Mouse (Mus musculus): ENCODE results near the gene Rnf212b. TPM values are rescaled to one million over a fixed set of nuclear protein-coding genes. Genes with fewer than 3 reads are reported as not detected.
A peak's percentile ranks its signal among the peaks of the same experiment; 100 is the strongest.

The Rnf212b gene
- polyA plus RNA-seq, 1 experiment from 2014 or later = not detected

GRCm38 (mm10) chr14:54782971-54783370, 31.0 kb upstream of the Rnf212b start:
- Histone ChIP-seq H3K4me3 (no peak overlapping the region), H3K9me3 (no peaks in the 10 kb centered on the region), H3K27me3 (ENCODE audit: insufficient read depth, poor library complexity, severe bottlenecking) (peaks cover 28% of the 10 kb centered on the region), H3K4me1 (peaks cover 16% of the 10 kb centered on the region; the same call in 1 of the 2 replicates), H3K36me3 (no peaks in the 10 kb centered on the region), H3K27ac (no peak overlapping the region)
- no peak for DNase-seq (ENCODE audit: low spot score)
- 79% methylated on average over 6 of the region's 6 CpGs for WGBS

- no peak for DNase-seq (ENCODE audit: low spot score)
- Histone ChIP-seq H3K36me3 (no peaks in the 10 kb centered on the region), H3K4me1 (peaks cover 8% of the 10 kb centered on the region; the same call in 1 of the 2 replicates), H3K27me3 (ENCODE audit: insufficient read depth, poor library complexity, severe bottlenecking) (peaks cover 15% of the 10 kb centered on the region), H3K4me3 (no peak overlapping the region), H3K9me3 (no peaks in the 10 kb centered on the region), H3K27ac (peak overlapping the region; percentile 69; the same call in 1 of the 2 replicates)
- 49% methylated on average over 4 of the region's 4 CpGs for WGBS
These were observed 28.0 kb upstream of the Rnf212b start for GRCm38 (mm10) chr14:54785898-54786297.

DNA sequence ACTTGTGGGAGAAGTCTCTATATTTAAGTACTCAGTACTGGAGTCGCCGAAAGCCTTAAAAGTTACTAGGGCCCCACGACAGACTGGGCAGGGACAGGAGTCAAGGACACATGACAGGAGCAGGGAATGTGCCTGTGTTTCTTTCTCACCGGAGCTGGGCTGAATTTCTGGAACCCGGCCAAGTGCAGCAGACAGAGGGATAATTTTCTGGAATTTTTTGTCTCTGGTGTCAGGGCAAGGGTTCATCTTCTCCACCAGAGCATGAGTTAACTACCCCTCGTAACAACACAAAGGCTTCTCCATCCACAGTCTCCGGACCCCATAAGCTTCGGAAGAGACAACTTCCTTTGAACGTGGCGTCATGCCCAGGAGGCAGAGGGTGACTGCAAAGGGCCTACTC, 27.5 kb upstream of the Rnf212b start:
- WGBS = 55% methylated on average over 10 of the region's 10 CpGs
- Histone ChIP-seq H3K27me3 (ENCODE audit: insufficient read depth, poor library complexity, severe bottlenecking) (peaks cover 13% of the 10 kb centered on the region), H3K9me3 (no peaks in the 10 kb centered on the region), H3K27ac (peak overlapping the region; percentile 69; the same call in 1 of the 2 replicates), H3K4me1 (0 out of 2 replicates have a peak, but pooled peaks cover 5% of the 10 kb centered on the region), H3K36me3 (no peaks in the 10 kb centered on the region), H3K4me3 (no peak overlapping the region)
- peak; percentile 80 for DNase-seq (ENCODE audit: low spot score)

DNA sequence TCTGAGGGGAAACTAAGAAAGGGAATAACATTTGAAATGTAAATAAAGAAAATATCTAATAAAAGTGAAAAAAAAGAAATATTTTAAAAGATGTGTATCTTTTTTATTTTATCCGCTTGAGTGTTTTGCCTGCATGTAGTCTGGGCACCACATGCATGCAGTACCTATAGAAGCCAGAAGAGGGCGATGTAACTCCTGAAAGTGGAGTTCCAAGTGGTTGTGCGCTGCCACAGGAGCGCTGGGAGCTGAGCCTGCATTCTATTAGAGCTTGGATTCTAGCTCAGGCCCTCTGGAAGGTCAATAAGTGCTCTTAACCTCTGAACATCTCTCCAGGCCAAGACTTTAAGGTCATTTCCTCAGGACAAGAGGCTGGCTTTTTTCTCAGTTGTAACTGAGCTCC, 26.7 kb upstream of the Rnf212b start:
- no peak for DNase-seq (ENCODE audit: low spot score)
- Histone ChIP-seq H3K4me1 (no peaks in the 10 kb centered on the region), H3K36me3 (no peaks in the 10 kb centered on the region), H3K27me3 (ENCODE audit: insufficient read depth, poor library complexity, severe bottlenecking) (peaks cover 6% of the 10 kb centered on the region; the same call in 1 of the 2 replicates), H3K4me3 (no peak overlapping the region), H3K9me3 (no peaks in the 10 kb centered on the region), H3K27ac (no peak overlapping the region)
- WGBS = 44% methylated on average over 4 of the region's 4 CpGs

GRCm38 (mm10) chr14:54788231-54788630, 25.7 kb upstream of the Rnf212b start:
- Histone ChIP-seq H3K27me3 (ENCODE audit: insufficient read depth, poor library complexity, severe bottlenecking) (no peaks in the 10 kb centered on the region), H3K9me3 (no peaks in the 10 kb centered on the region), H3K4me1 (no peaks in the 10 kb centered on the region), H3K27ac (no peak overlapping the region), H3K4me3 (no peak overlapping the region), H3K36me3 (no peaks in the 10 kb centered on the region)
- no peak for DNase-seq (ENCODE audit: low spot score)
- 84% methylated on average over 5 of the region's 5 CpGs for WGBS

DNA sequence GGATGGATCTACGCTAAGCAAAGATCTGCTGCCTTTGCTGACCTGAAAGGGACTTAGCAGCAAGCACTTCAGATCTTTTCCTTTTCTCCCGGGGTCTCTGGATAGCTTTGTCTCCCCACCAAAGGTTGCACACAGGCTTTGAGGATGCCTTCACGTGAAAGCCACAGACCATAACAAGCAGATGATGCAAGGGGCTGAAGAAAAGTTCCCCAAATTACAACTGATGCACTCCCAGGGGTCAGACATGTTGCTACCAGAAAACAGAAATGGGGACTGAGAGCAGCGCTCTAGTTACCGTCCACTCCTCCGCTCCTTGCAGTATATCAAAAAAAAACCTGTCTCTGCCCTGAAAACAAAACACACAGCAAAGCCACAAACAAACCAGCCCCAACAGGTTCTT, 21.8 kb upstream of the Rnf212b start:
- 73% methylated on average over 6 of the region's 6 CpGs for WGBS
- no peaks in the 10 kb centered on the region for H3K9me3 ChIP-seq
- no peak overlapping the region for H3K27ac ChIP-seq
- no peaks in the 10 kb centered on the region for H3K36me3 ChIP-seq
- H3K4me3 ChIP-seq = no peak overlapping the region
- H3K4me1 ChIP-seq = peaks cover 7% of the 10 kb centered on the region
- no peaks in the 10 kb centered on the region for H3K27me3 ChIP-seq (ENCODE audit: insufficient read depth, poor library complexity, severe bottlenecking)
- no peak for DNase-seq (ENCODE audit: low spot score)

- no peak for DNase-seq (ENCODE audit: low spot score)
- Histone ChIP-seq H3K27ac (no peak overlapping the region), H3K27me3 (ENCODE audit: insufficient read depth, poor library complexity, severe bottlenecking) (no peaks in the 10 kb centered on the region), H3K4me1 (peaks cover 7% of the 10 kb centered on the region), H3K9me3 (no peaks in the 10 kb centered on the region), H3K4me3 (no peak overlapping the region), H3K36me3 (no peaks in the 10 kb centered on the region)
- 44% methylated on average over 1 of the region's 1 CpGs for WGBS
These were observed 20.6 kb upstream of the Rnf212b start for GRCm38 (mm10) chr14:54793351-54793750.

- no peak for DNase-seq (ENCODE audit: low spot score)
- Histone ChIP-seq H3K4me1 (peaks cover 7% of the 10 kb centered on the region), H3K9me3 (no peaks in the 10 kb centered on the region), H3K27ac (no peak overlapping the region), H3K27me3 (ENCODE audit: insufficient read depth, poor library complexity, severe bottlenecking) (no peaks in the 10 kb centered on the region), H3K4me3 (no peak overlapping the region), H3K36me3 (no peaks in the 10 kb centered on the region)
- 66% methylated on average over 8 of the region's 8 CpGs for WGBS
These were observed 19.8 kb upstream of the Rnf212b start for GRCm38 (mm10) chr14:54793894-54794830.

GRCm38 (mm10) chr14:54795901-54796300, 18.0 kb upstream of the Rnf212b start:
- Histone ChIP-seq H3K4me3 (no peak overlapping the region), H3K36me3 (no peaks in the 10 kb centered on the region), H3K9me3 (no peaks in the 10 kb centered on the region), H3K27me3 (ENCODE audit: insufficient read depth, poor library complexity, severe bottlenecking) (no peaks in the 10 kb centered on the region), H3K27ac (no peak overlapping the region), H3K4me1 (peaks cover 18% of the 10 kb centered on the region)
- no peak for DNase-seq (ENCODE audit: low spot score)
- 83% methylated on average over 1 of the region's 1 CpGs for WGBS

GRCm38 (mm10) chr14:54796760-54797159, 17.2 kb upstream of the Rnf212b start:
- no peak overlapping the region for H3K4me3 ChIP-seq
- H3K27me3 ChIP-seq (ENCODE audit: insufficient read depth, poor library complexity, severe bottlenecking) = no peaks in the 10 kb centered on the region
- H3K9me3 ChIP-seq = no peaks in the 10 kb centered on the region
- DNase-seq (ENCODE audit: low spot score) = no peak
- H3K36me3 ChIP-seq = no peaks in the 10 kb centered on the region
- no peak overlapping the region for H3K27ac ChIP-seq
- WGBS = 87% methylated on average over 15 of the region's 15 CpGs
- peaks cover 19% of the 10 kb centered on the region for H3K4me1 ChIP-seq

DNA sequence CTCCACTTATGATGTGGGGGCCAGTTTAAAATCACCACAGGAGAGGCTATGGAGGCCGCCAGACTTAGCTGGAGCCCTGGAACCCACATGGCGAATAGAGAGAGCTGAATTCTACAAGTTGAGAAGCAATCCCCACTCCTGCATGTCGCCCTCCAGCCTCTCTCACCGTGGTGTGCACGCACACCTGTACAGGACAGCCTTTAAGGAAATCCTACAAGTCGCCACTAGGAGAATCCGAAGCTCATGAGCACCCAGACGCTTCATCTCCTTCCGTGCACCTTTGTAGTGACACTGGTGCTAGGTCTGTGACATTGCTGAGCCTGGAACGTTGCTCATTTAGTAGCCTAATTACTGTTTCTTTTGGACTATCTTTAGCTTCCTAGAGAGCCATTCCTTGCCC, 14.3 kb upstream of the Rnf212b start:
- H3K9me3 ChIP-seq = no peaks in the 10 kb centered on the region
- no peak for DNase-seq (ENCODE audit: low spot score)
- no peak overlapping the region for H3K4me3 ChIP-seq
- no peaks in the 10 kb centered on the region for H3K27me3 ChIP-seq (ENCODE audit: insufficient read depth, poor library complexity, severe bottlenecking)
- H3K36me3 ChIP-seq = no peaks in the 10 kb centered on the region
- H3K27ac ChIP-seq = 0 out of 2 replicates have a peak overlapping the region, but pooled peaks have one; percentile 36
- WGBS = 35% methylated on average over 10 of the region's 10 CpGs
- H3K4me1 ChIP-seq = peaks cover 26% of the 10 kb centered on the region

- Histone ChIP-seq H3K27me3 (ENCODE audit: insufficient read depth, poor library complexity, severe bottlenecking) (no peaks in the 10 kb centered on the region), H3K4me3 (no peak overlapping the region), H3K9me3 (no peaks in the 10 kb centered on the region), H3K27ac (no peak overlapping the region), H3K36me3 (no peaks in the 10 kb centered on the region), H3K4me1 (peaks cover 19% of the 10 kb centered on the region)
- DNase-seq (ENCODE audit: low spot score) = no peak
- WGBS = 67% methylated on average over 4 of the region's 4 CpGs
These were observed 11.5 kb upstream of the Rnf212b start for GRCm38 (mm10) chr14:54802428-54802827.

DNA sequence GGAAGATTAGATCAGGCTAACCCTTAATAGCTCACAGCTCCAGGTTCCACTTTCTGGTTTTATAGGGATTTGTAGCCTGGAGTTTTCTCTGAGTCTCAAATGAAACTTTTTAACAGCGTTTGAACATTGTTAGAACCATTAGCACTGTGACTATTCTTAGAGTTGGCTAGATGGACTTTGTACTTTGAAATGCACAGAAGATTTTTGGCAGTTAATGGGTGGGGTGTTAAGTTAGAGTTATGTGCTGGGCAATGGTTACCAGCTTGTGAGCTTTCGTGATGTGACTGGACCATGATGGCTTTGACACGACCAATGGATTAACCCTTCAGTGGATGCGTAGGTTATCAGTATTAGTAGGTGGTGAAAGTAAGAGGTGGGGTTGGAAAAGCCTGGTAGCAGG, 7.8 kb upstream of the Rnf212b start:
- WGBS = 73% methylated on average over 4 of the region's 4 CpGs
- H3K27ac ChIP-seq = no peak overlapping the region
- no peak overlapping the region for H3K4me3 ChIP-seq
- H3K27me3 ChIP-seq (ENCODE audit: insufficient read depth, poor library complexity, severe bottlenecking) = no peaks in the 10 kb centered on the region
- no peaks in the 10 kb centered on the region for H3K9me3 ChIP-seq
- H3K36me3 ChIP-seq = no peaks in the 10 kb centered on the region
- H3K4me1 ChIP-seq = peaks cover 20% of the 10 kb centered on the region
- DNase-seq (ENCODE audit: low spot score) = no peak

Measured in heart, embryonic 10.5 days (tissue).